Mouse (Mus musculus): Measurements from ENCODE around the gene Zfp410. TPM values are rescaled to one million over a fixed set of nuclear protein-coding genes. Genes with fewer than 3 reads are reported as not detected.

The Zfp410 gene
- polyA plus RNA-seq, 1 experiment: 59.1 TPM

DNA sequence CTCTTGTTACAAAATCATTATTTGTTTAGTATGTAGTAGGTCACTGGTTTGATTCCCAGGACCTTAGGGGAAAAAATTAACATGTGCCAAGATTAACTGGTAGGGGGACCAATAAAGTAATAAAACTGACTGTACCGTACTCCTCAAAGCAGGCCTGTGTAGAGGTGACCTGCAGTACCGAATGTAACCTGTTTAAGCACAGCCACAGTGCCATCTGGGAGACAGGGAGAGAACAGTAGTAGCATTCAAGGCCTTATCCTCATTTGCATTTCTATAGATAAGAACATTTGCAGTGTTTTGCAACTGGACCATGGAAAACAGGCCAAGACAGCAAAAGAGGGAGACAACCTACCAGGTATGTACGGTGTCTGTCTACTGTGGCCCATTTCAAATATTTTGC lies 38.8 kb upstream of the Zfp410 start:
- H3K27ac ChIP-seq (ENCODE audit: control insufficient read depth, insufficient read depth, low read length): no peak overlapping the region
- no peak overlapping the region for H3K4me3 ChIP-seq (ENCODE audit: control insufficient read depth, insufficient read depth, low read length)
- no peak for DNase-seq
- H3K27me3 ChIP-seq (ENCODE audit: control insufficient read depth, insufficient read depth, low read length): no peaks in the 10 kb centered on the region
- no peaks in the 10 kb centered on the region for H3K4me1 ChIP-seq (replicated peaks; ENCODE audit: control insufficient read depth, insufficient read depth, low read length)
- no peaks in the 10 kb centered on the region for H3K36me3 ChIP-seq (ENCODE audit: control insufficient read depth, insufficient read depth, low read length)
- 97% methylated on average over 3 of the region's 3 CpGs for WGBS
- no peak for TF ChIP-seq CTCF (IDR thresholded peaks at IDR 0.05; ENCODE audit: borderline replicate concordance, control insufficient read depth, extremely low read depth, insufficient read depth, low read length, poor library complexity)
- no peak for TF ChIP-seq POLR2A (IDR thresholded peaks at IDR 0.05; ENCODE audit: control insufficient read depth, extremely low read depth, insufficient read depth, low read length, poor library complexity)

DNA sequence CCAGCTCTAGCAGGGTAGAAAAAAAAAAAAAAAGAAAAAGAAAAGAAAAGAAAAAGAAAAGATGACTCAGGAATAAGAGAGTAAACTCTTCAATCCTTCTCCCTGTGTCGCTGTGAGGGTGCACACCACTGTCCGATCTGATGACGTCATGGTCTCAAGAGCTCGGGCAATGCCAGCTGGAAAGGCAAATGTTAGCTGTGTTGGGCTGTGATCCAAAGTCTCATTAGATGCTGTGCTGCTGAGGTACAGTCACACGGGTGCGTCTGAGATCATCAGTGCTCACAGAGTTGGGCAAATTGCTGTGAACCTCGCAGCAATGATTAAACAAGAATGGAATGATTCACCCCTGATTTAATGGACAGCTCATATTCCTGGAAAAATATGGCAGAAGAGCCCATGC lies 37.8 kb upstream of the Zfp410 start:
- DNase-seq: no peak
- Histone ChIP-seq H3K4me3 (ENCODE audit: control insufficient read depth, insufficient read depth, low read length) (no peak overlapping the region), H3K36me3 (ENCODE audit: control insufficient read depth, insufficient read depth, low read length) (no peaks in the 10 kb centered on the region), H3K27ac (ENCODE audit: control insufficient read depth, insufficient read depth, low read length) (no peak overlapping the region), H3K4me1 (replicated peaks; ENCODE audit: control insufficient read depth, insufficient read depth, low read length) (no peaks in the 10 kb centered on the region), H3K27me3 (ENCODE audit: control insufficient read depth, insufficient read depth, low read length) (no peaks in the 10 kb centered on the region)
- WGBS: 95% methylated on average over 7 of the region's 7 CpGs
- no peak for TF ChIP-seq POLR2A (IDR thresholded peaks at IDR 0.05; ENCODE audit: control insufficient read depth, extremely low read depth, insufficient read depth, low read length, poor library complexity)

DNA sequence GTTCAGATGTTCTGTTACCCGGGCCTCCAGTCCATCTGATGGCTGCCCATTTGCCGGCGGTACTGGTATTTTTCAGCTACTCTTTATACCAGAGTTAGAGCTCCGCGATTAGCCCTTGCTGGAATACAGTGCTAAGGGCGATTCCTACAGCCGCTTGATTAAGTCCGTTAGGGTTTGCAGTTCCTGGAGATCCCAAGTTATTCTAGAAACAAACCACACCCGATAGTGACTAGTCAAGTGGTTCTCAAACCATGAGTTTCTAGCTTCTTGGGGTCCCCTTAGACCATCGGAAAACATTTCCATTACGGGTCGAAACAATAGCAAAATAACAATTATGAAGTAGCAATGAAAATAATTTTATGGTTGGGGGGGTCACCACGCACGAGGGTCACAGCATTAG lies 32.3 kb upstream of the Zfp410 start:
- WGBS: 88% methylated on average over 14 of the region's 14 CpGs
- Histone ChIP-seq H3K36me3 (ENCODE audit: control insufficient read depth, insufficient read depth, low read length) (no peaks in the 10 kb centered on the region), H3K4me1 (replicated peaks; ENCODE audit: control insufficient read depth, insufficient read depth, low read length) (peaks cover 5% of the 10 kb centered on the region; the same call in 1 of the 2 replicates), H3K27me3 (ENCODE audit: control insufficient read depth, insufficient read depth, low read length) (no peaks in the 10 kb centered on the region), H3K4me3 (ENCODE audit: control insufficient read depth, insufficient read depth, low read length) (no peak overlapping the region), H3K27ac (ENCODE audit: control insufficient read depth, insufficient read depth, low read length) (peak overlapping the region; percentile 55; the same call in 1 of the 2 replicates)
- DNase-seq: no peak
- no peak for TF ChIP-seq CTCF (IDR thresholded peaks at IDR 0.05; ENCODE audit: borderline replicate concordance, control insufficient read depth, extremely low read depth, insufficient read depth, low read length, poor library complexity)
- TF ChIP-seq POLR2A (IDR thresholded peaks at IDR 0.05; ENCODE audit: control insufficient read depth, extremely low read depth, insufficient read depth, low read length, poor library complexity): no peak

- peak within 1 kb of the TSS; percentile 55 for H3K27ac ChIP-seq (ENCODE audit: control insufficient read depth, insufficient read depth, low read length)
- WGBS: under 1% methylated on average over 39 of the region's 39 CpGs
- H3K36me3 ChIP-seq (ENCODE audit: control insufficient read depth, insufficient read depth, low read length): no peaks in the 10 kb centered on the region
- peak within 1 kb of the TSS; percentile 81 for H3K4me3 ChIP-seq (ENCODE audit: control insufficient read depth, insufficient read depth, low read length)
- peak; percentile 91 for DNase-seq
- TF ChIP-seq CTCF (IDR thresholded peaks at IDR 0.05; ENCODE audit: borderline replicate concordance, control insufficient read depth, extremely low read depth, insufficient read depth, low read length, poor library complexity): no peak
- peak; percentile 73 for TF ChIP-seq POLR2A (IDR thresholded peaks at IDR 0.05; ENCODE audit: control insufficient read depth, extremely low read depth, insufficient read depth, low read length, poor library complexity)
- no peaks in the 10 kb centered on the region for H3K27me3 ChIP-seq (ENCODE audit: control insufficient read depth, insufficient read depth, low read length)
- H3K4me1 ChIP-seq (replicated peaks; ENCODE audit: control insufficient read depth, insufficient read depth, low read length): peaks cover 5% of the 10 kb centered on the region; the same call in 1 of the 2 replicates
These were observed 31.6 kb upstream of the Zfp410 start, which contains the start of gene Ptgr2 for GRCm38 (mm10) chr12:84284885-84285592. Gene Ptgr2 (plus strand): TSS chr12:84285232.

GRCm38 (mm10) chr12:84285593-84285968 lies 31.1 kb upstream of the Zfp410 start:
- peak overlapping the region; percentile 81 for H3K4me3 ChIP-seq (ENCODE audit: control insufficient read depth, insufficient read depth, low read length)
- no peaks in the 10 kb centered on the region for H3K36me3 ChIP-seq (ENCODE audit: control insufficient read depth, insufficient read depth, low read length)
- TF ChIP-seq CTCF (IDR thresholded peaks at IDR 0.05; ENCODE audit: borderline replicate concordance, control insufficient read depth, extremely low read depth, insufficient read depth, low read length, poor library complexity): no peak
- TF ChIP-seq POLR2A (IDR thresholded peaks at IDR 0.05; ENCODE audit: control insufficient read depth, extremely low read depth, insufficient read depth, low read length, poor library complexity): no peak
- H3K4me1 ChIP-seq (replicated peaks; ENCODE audit: control insufficient read depth, insufficient read depth, low read length): peaks cover 5% of the 10 kb centered on the region; the same call in 1 of the 2 replicates
- no peaks in the 10 kb centered on the region for H3K27me3 ChIP-seq (ENCODE audit: control insufficient read depth, insufficient read depth, low read length)
- no peak for DNase-seq
- H3K27ac ChIP-seq (ENCODE audit: control insufficient read depth, insufficient read depth, low read length): peak overlapping the region; percentile 9; the same call in 1 of the 2 replicates
- 18% methylated on average over 8 of the region's 8 CpGs for WGBS

- 86% methylated on average over 3 of the region's 3 CpGs for WGBS
- H3K27ac ChIP-seq (ENCODE audit: control insufficient read depth, insufficient read depth, low read length): no peak overlapping the region
- H3K36me3 ChIP-seq (ENCODE audit: control insufficient read depth, insufficient read depth, low read length): peaks cover 1% of the 10 kb centered on the region
- no peaks in the 10 kb centered on the region for H3K27me3 ChIP-seq (ENCODE audit: control insufficient read depth, insufficient read depth, low read length)
- H3K4me1 ChIP-seq (replicated peaks; ENCODE audit: control insufficient read depth, insufficient read depth, low read length): peaks cover 5% of the 10 kb centered on the region; the same call in 1 of the 2 replicates
- H3K4me3 ChIP-seq (ENCODE audit: control insufficient read depth, insufficient read depth, low read length): no peak overlapping the region
- no peak for TF ChIP-seq POLR2A (IDR thresholded peaks at IDR 0.05; ENCODE audit: control insufficient read depth, extremely low read depth, insufficient read depth, low read length, poor library complexity)
- no peak for TF ChIP-seq CTCF (IDR thresholded peaks at IDR 0.05; ENCODE audit: borderline replicate concordance, control insufficient read depth, extremely low read depth, insufficient read depth, low read length, poor library complexity)
- peak; percentile 62 for DNase-seq
These were observed 28.2 kb upstream of the Zfp410 start for GRCm38 (mm10) chr12:84288461-84288860.
